Mouse (Mus musculus): ENCODE results near the gene Vmn1r85. TPM values are rescaled to one million over a fixed set of nuclear protein-coding genes. Genes with fewer than 3 reads are reported as not detected.

Vmn1r85 gene
- not detected for polyA plus RNA-seq (2014; fragmentation: Illumina TruSeq; extraction: RNeasy Lipid Tissue Mini Kit (QIAGEN cat#74804); ENCODE audit: low read depth, low replicate concordance)

GRCm38 (mm10) chr7:13095073-13095472 is at the start of gene Vmn1r85:
Gene Vmn1r85 (minus strand): TSS chr7:13095173.

DNA sequence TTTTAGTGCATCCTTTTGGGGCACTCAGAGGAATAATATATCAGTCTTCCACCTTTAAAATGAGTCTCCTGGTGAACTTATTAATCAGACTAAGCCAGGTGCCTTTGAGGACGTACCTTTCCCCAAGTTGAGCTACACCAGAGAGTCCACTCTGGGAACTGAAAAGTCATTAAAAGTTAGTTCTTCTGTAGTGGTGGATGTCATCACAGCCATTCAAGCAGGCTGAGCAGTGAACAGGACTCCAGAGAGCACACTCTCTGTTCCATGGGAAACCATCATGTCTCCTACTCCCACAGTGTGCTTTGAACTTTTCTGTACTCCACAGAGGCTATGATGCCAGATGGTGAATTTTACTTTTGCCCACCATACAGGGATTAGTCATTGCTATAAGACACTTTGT is 45.1 kb upstream of the Vmn1r85 start, which contains the start of gene Vmn1r87:
Vmn1r87 (minus strand) TSS at position 101 of the 400 bp plus-strand sequence.

GRCm38 (mm10) chr7:13119817-13120216 is 24.8 kb upstream of the Vmn1r85 start, which contains the start of gene Vmn1r86:
Gene Vmn1r86 (minus strand): TSS chr7:13119917.

GRCm38 (mm10) chr7:13054287-13055010 is 40.5 kb downstream of the Vmn1r85 start, which contains the start of gene Mzf1:
Gene Mzf1 (minus strand): TSS chr7:13054764.

GRCm38 (mm10) chr7:13037901-13038555 is 56.9 kb downstream of the Vmn1r85 start, which contains the start of gene Ube2m:
Gene Ube2m (minus strand): TSS chr7:13038275.

DNA sequence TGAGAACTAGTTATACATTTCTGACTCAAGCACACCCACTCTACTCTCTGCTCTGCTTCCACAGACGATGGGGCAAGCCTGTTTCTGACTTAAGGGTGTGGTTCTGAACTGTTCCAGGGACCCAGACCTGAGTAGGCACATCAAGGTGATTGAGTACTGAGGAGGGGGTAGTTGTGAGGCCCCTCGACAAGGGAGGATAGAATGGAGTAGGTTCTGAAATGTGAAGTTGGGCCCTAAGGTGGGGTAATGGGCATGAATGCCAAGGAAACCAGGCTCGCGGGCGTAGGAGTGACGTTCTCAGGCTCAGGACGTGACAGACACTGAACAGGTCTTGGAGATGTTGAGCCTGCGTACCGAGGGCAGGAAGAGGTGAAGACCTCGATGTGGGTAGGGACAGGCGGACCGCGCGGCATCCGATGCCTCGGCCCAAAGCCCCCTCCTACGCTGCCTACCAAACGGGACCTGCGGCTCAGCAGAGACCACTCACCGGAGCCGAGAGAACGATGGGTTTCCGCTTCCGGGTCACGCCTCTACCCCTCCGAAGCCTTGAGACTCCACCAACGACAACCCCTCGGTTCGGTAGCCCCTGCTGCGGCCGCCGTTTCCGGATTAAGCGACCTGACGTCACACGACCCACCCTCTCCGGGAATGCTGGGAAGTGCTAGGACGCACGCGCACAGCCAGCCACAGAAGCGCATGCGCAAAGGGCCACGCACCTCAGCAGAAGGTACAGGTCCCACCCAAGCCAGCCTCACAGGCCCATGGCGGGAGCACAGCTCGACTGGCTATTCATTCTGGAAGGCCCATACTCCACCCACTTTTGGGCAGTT is 60.6 kb downstream of the Vmn1r85 start, which contains the start of gene Chmp2a:
Chmp2a (minus strand) TSS at position 660 of the 830 bp plus-strand sequence.

Other genes with a start within 250 kb of the Vmn1r85 start
- gene Zfp128, start 214.0 kb downstream of the Vmn1r85 start, polyA plus RNA-seq (2014; fragmentation: Illumina TruSeq; extraction: RNeasy Lipid Tissue Mini Kit (QIAGEN cat#74804); ENCODE audit: low read depth, low replicate concordance) = 16.0 TPM
- 13.5 TPM for gene Zscan22, start 197.4 kb downstream of the Vmn1r85 start, polyA plus RNA-seq (2014; fragmentation: Illumina TruSeq; extraction: RNeasy Lipid Tissue Mini Kit (QIAGEN cat#74804); ENCODE audit: low read depth, low replicate concordance)
- gene Rps5, start 172.9 kb downstream of the Vmn1r85 start, polyA plus RNA-seq (2014; fragmentation: Illumina TruSeq; extraction: RNeasy Lipid Tissue Mini Kit (QIAGEN cat#74804); ENCODE audit: low read depth, low replicate concordance) = 10.1 TPM
- 0.15 TPM for gene Rnf225, start 167.8 kb downstream of the Vmn1r85 start, polyA plus RNA-seq (2014; fragmentation: Illumina TruSeq; extraction: RNeasy Lipid Tissue Mini Kit (QIAGEN cat#74804); ENCODE audit: low read depth, low replicate concordance)
- 0.43 TPM for gene Zfp324, start 129.3 kb downstream of the Vmn1r85 start, polyA plus RNA-seq (2014; fragmentation: Illumina TruSeq; extraction: RNeasy Lipid Tissue Mini Kit (QIAGEN cat#74804); ENCODE audit: low read depth, low replicate concordance)
- 5.4 TPM for gene Zfp446, start 117.3 kb downstream of the Vmn1r85 start, polyA plus RNA-seq (2014; fragmentation: Illumina TruSeq; extraction: RNeasy Lipid Tissue Mini Kit (QIAGEN cat#74804); ENCODE audit: low read depth, low replicate concordance)
- not detected for gene Slc27a5, start 97.0 kb downstream of the Vmn1r85 start, polyA plus RNA-seq (2014; fragmentation: Illumina TruSeq; extraction: RNeasy Lipid Tissue Mini Kit (QIAGEN cat#74804); ENCODE audit: low read depth, low replicate concordance)
- 84.5 TPM for gene Trim28, start 96.1 kb downstream of the Vmn1r85 start, polyA plus RNA-seq (2014; fragmentation: Illumina TruSeq; extraction: RNeasy Lipid Tissue Mini Kit (QIAGEN cat#74804); ENCODE audit: low read depth, low replicate concordance)
- gene Zbtb45, start 85.1 kb downstream of the Vmn1r85 start, polyA plus RNA-seq (2014; fragmentation: Illumina TruSeq; extraction: RNeasy Lipid Tissue Mini Kit (QIAGEN cat#74804); ENCODE audit: low read depth, low replicate concordance) = 0.31 TPM
- 93.6 TPM for gene Chmp2a, start 60.4 kb downstream of the Vmn1r85 start, polyA plus RNA-seq (2014; fragmentation: Illumina TruSeq; extraction: RNeasy Lipid Tissue Mini Kit (QIAGEN cat#74804); ENCODE audit: low read depth, low replicate concordance)
- 123 TPM for gene Ube2m, start 56.9 kb downstream of the Vmn1r85 start, polyA plus RNA-seq (2014; fragmentation: Illumina TruSeq; extraction: RNeasy Lipid Tissue Mini Kit (QIAGEN cat#74804); ENCODE audit: low read depth, low replicate concordance)
- gene Mzf1, start 40.4 kb downstream of the Vmn1r85 start, polyA plus RNA-seq (2014; fragmentation: Illumina TruSeq; extraction: RNeasy Lipid Tissue Mini Kit (QIAGEN cat#74804); ENCODE audit: low read depth, low replicate concordance) = 2.5 TPM
- not detected for gene Vmn1r86, start 24.7 kb upstream of the Vmn1r85 start, polyA plus RNA-seq (2014; fragmentation: Illumina TruSeq; extraction: RNeasy Lipid Tissue Mini Kit (QIAGEN cat#74804); ENCODE audit: low read depth, low replicate concordance)
- gene Vmn1r87, start 45.0 kb upstream of the Vmn1r85 start, polyA plus RNA-seq (2014; fragmentation: Illumina TruSeq; extraction: RNeasy Lipid Tissue Mini Kit (QIAGEN cat#74804); ENCODE audit: low read depth, low replicate concordance) = not detected
- 0.20 TPM for gene Vmn1r88, start 64.4 kb upstream of the Vmn1r85 start, polyA plus RNA-seq (2014; fragmentation: Illumina TruSeq; extraction: RNeasy Lipid Tissue Mini Kit (QIAGEN cat#74804); ENCODE audit: low read depth, low replicate concordance)
- not detected for gene Vmn1r89, start 117.8 kb upstream of the Vmn1r85 start, polyA plus RNA-seq (2014; fragmentation: Illumina TruSeq; extraction: RNeasy Lipid Tissue Mini Kit (QIAGEN cat#74804); ENCODE audit: low read depth, low replicate concordance)
- 15.7 TPM for gene Lig1, start 182.1 kb upstream of the Vmn1r85 start, polyA plus RNA-seq (2014; fragmentation: Illumina TruSeq; extraction: RNeasy Lipid Tissue Mini Kit (QIAGEN cat#74804); ENCODE audit: low read depth, low replicate concordance)
- gene Zswim9, start 183.5 kb upstream of the Vmn1r85 start, polyA plus RNA-seq (2014; fragmentation: Illumina TruSeq; extraction: RNeasy Lipid Tissue Mini Kit (QIAGEN cat#74804); ENCODE audit: low read depth, low replicate concordance) = 3.7 TPM
- 0.56 TPM for gene Pla2g4c, start 229.5 kb upstream of the Vmn1r85 start, polyA plus RNA-seq (2014; fragmentation: Illumina TruSeq; extraction: RNeasy Lipid Tissue Mini Kit (QIAGEN cat#74804); ENCODE audit: low read depth, low replicate concordance)